Mouse (Mus musculus) left cerebral cortex, adult 9 months (tissue): ENCODE results near the gene Efnb1.

ENCODE experiments used
- DNase-seq, 2 experiments: peaks; one replicate each; pipeline ENCODE4 v3.0.0; 2022; ENCODE audit warnings: low spot score in 2 of 2

Gene Efnb1

DNA sequence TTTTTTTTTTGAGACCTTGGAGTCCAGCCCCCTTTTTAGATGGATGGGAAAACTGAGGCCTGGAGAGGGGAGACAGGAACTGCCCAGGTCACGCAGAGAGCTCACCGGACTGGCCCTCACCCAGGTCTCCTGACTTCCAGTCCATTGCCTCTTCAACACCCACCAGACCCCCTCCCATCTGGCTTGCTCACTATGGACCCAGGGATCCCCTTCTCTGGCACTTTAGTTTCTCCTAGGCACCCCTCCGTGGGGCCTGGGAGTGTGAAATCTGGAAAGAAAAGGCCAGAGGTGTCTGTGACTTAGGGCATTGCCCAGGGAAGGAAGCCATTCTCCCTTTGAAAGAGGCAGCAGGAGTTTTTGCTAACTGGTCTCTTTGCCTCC, 17.3 kb downstream of the Efnb1 start:
- DNase-seq, result no peak

- no peak for DNase-seq
Measured at GRCm38 (mm10) chrX:99154358-99154757, 18.4 kb downstream of the Efnb1 start.

GRCm38 (mm10) chrX:99159020-99159419, 23.1 kb downstream of the Efnb1 start:
- no peak for DNase-seq

DNA sequence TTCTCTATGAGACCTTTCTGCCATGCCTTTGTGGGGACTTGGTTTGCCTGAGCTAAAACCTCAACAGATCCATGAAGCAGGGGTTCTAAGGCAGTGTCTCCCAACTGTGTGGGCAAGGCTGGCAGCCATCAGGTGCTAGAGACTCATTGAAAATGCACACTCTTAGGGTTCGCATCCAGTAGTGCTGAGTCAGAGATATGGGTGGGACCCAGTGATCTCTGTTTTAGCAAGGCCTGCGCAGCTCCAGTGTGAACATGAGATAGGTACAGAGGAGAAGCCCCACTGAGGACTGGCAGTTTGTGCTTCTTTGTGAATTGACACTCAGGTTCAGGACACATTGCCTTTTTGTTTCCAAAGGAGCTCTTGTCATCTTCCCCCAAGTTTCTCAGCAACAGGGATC, 28.2 kb downstream of the Efnb1 start:
- no peak for DNase-seq

GRCm38 (mm10) chrX:99164855-99165368, 29.0 kb downstream of the Efnb1 start:
- no peak for DNase-seq

- no peak for DNase-seq
Measured at GRCm38 (mm10) chrX:99167014-99167413, 31.1 kb downstream of the Efnb1 start.

- no peak for DNase-seq
Measured at GRCm38 (mm10) chrX:99167550-99167949, 31.6 kb downstream of the Efnb1 start.

GRCm38 (mm10) chrX:99172301-99172700, 36.4 kb downstream of the Efnb1 start:
- DNase-seq, result no peak

GRCm38 (mm10) chrX:99185081-99185596, 49.2 kb downstream of the Efnb1 start:
- no peak for DNase-seq

- no peak for DNase-seq
Measured at GRCm38 (mm10) chrX:99186497-99187435, 50.8 kb downstream of the Efnb1 start.

DNA sequence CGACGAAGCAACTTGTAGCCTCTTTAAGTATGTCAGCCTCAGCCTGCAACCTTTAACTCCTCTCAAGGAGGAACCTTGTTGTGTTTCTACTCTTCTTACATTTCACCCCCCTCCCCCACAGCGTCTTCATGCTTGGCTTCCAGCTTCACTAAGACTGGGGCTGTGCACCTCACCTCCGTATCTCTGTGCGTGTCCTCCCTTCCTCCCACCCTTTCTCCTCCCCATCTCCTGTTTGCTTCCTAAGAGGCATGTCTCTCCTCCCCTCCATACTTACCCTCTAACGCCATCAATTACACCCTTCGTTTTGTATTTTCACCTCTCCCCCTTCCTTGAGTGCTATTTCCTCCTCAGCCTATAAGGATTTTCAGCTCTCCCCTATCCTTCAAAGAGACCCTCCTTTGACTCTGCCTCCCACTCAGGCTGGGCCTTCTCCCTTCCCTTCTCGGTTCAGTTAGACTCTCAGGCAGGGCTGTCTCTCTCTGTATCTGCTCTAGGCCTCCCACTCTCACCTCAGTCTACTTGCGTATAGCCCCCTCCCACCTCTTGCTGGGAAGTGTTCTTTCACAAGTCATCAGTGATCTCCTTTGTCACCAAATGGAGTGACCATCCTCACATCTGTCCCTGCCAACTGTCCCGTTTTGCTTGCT, 55.6 kb downstream of the Efnb1 start:
- DNase-seq, result no peak

DNA sequence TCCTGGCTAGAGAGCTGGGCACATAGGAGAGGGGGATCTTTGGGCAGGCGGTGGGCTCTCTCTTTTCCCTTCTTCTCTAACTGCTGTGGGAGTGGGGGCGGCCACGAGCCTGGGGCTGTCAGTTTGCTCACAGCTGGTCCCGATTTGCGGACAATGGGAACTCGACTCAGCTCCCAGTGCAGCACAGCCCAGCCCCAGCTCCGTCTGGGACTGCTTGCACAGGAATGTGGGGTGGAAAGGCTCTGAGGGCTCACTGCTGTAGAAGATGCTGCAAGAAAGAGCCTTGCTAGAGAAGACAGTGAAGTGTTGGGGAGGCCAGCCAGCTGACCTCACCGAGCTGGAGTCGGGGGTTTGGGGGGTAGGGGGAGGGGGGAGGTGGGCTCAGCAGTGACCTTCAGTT, 61.0 kb downstream of the Efnb1 start:
- no peak for DNase-seq

DNA sequence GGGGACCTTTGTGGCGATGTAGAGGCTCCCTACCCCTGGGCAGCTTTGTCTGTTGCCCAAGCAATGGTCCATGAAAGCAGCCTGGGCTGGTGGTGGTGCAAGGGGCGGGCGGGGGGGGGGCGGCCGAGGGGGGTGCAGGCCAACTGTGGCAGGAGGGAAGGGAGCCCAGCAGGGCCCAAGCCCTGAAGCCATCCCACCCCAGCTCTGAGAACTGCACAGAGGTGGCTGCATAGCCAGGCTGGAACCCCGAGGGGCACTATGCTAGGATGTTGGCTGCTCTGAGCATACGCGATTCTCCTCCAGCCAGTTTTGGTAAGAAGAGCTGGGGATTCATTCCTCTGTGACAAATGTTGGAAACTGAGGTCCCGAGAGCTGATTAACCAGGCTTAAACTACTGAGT, 62.6 kb downstream of the Efnb1 start:
- no peak for DNase-seq
